Mouse (Mus musculus) fibroblast of lung, adult 2 months (primary cell): Measurements from ENCODE around the gene Itpa.
A peak's percentile ranks its signal among the peaks of the same experiment; 100 is the strongest.

ENCODE experiments used
- DNase-seq: peaks from one replicate; pipeline ENCODE4 v3.0.0-alpha.2; 2011; ENCODE audit warnings: low read depth

Itpa gene

GRCm38 (mm10) chr2:130656536-130656935 lies 10.9 kb upstream of the Itpa start:
- no peak for DNase-seq

GRCm38 (mm10) chr2:130657541-130657940 lies 9.9 kb upstream of the Itpa start:
- no peak for DNase-seq

- no peak for DNase-seq
Measured at GRCm38 (mm10) chr2:130658530-130658929, 8.9 kb upstream of the Itpa start.

GRCm38 (mm10) chr2:130663342-130663741 lies 4.1 kb upstream of the Itpa start:
- DNase-seq: no peak

GRCm38 (mm10) chr2:130664102-130664701 lies 3.2 kb upstream of the Itpa start, which contains the start of gene Ddrgk1:
Gene Ddrgk1 (minus strand): TSS chr2:130664659.
- peak; percentile 93 for DNase-seq

DNA sequence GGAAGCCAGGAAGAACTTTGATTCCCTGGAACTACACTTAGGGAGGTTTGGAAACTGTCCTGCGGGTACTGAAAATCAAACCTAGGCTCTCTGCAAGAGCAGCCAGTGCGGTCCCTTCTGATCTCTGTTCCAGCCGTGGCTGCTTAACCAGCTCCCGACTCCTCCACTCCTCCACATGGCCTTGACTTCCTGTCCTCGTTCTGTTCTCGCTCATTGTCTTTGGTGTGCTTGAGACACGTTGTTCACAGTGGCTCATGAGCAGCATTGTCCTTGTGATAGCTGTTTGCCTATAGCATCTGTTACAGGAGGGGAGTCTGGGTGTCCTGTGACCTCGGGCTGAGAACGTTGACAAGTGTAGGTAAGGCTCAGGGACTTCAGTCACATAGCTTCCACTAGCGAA lies 9.8 kb downstream of the Itpa start:
- no peak for DNase-seq

DNA sequence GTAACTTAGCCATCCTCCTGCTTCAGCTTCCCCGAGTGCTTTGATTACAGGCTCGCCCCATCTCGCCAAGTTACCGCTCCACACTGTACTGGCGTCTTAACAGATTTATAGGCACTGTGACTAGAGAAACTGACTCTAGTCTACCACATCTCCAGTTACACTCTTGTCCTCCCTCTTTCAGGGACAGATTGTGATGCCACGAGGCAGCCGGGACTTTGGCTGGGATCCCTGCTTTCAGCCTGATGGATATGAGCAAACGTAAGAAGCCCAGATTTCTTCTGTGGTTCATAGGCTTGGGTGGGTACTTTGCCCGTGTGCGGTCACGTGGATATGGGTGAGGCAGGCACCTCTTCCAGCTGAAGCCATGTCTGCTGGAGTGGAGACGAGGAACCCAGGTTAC lies 11.7 kb downstream of the Itpa start:
- DNase-seq: no peak

- no peak for DNase-seq
Measured at GRCm38 (mm10) chr2:130679899-130680298, 12.5 kb downstream of the Itpa start.

DNA sequence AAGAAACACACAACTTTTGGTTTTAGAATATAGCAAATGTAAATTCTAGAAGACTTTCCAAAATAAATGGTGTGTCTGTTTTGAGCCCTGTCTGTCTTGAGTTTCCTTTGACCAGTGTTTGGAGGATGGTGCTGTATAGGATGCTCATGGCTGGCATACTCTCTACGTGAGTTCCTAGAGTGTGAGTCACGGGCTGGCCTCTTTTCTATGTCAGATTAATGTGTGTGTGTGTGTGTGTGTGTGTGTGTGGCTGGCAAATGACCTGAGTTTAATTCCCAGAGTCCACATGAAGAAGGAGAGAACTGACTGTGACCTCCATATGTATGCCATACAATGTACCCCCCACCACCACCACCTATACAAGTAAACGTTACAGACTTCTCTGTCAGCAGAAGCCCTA lies 14.1 kb downstream of the Itpa start:
- no peak for DNase-seq

- no peak for DNase-seq
Measured at GRCm38 (mm10) chr2:130685426-130685825, 18.0 kb downstream of the Itpa start.

DNA sequence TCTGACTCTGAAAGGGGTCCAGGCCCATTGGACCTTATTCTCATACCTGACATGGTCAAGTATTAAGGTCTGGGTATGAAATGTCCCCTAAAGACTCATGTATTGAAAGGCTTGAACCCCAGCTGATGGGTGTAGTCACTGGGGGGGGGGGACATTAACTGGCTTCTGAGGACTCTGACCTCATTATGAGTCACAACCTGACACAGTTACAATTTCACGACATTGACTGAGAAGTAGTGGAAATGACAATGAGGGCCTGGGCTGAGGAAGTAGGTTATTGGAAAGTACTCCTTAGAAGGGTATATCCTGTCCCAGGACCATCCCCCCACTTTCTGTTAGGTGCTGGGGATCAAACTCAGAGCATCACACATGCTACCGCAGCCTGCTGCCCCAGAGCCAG lies 21.6 kb downstream of the Itpa start:
- DNase-seq: no peak

- no peak for DNase-seq
Measured at GRCm38 (mm10) chr2:130693563-130693962, 26.2 kb downstream of the Itpa start.

GRCm38 (mm10) chr2:130696700-130697152 lies 29.3 kb downstream of the Itpa start:
- DNase-seq: no peak

GRCm38 (mm10) chr2:130697153-130697810 lies 29.9 kb downstream of the Itpa start, which contains the start of gene Slc4a11:
Gene Slc4a11 (minus strand): TSS chr2:130697519.
- DNase-seq: no peak

DNA sequence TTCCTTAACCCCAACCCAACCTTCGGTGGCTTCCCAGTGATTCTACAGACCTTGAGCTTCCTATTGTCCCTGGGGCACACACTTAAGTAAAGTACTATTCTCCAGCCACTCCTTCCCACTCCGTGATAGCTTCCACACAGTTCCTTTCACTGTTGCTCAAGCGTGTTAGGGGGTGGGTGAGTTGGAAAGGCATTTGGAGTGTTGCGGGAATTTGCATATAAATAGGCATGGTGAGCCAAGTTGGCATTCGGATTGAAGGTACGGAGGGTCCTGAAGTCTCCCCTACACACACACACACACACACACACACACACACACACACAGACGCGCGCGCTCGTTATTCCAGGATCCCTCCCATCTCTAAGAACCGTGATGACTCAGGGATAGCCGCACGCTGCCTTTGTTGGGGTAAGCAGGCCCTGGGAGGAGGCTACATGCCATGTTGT lies 30.4 kb downstream of the Itpa start:
- DNase-seq: no peak

DNA sequence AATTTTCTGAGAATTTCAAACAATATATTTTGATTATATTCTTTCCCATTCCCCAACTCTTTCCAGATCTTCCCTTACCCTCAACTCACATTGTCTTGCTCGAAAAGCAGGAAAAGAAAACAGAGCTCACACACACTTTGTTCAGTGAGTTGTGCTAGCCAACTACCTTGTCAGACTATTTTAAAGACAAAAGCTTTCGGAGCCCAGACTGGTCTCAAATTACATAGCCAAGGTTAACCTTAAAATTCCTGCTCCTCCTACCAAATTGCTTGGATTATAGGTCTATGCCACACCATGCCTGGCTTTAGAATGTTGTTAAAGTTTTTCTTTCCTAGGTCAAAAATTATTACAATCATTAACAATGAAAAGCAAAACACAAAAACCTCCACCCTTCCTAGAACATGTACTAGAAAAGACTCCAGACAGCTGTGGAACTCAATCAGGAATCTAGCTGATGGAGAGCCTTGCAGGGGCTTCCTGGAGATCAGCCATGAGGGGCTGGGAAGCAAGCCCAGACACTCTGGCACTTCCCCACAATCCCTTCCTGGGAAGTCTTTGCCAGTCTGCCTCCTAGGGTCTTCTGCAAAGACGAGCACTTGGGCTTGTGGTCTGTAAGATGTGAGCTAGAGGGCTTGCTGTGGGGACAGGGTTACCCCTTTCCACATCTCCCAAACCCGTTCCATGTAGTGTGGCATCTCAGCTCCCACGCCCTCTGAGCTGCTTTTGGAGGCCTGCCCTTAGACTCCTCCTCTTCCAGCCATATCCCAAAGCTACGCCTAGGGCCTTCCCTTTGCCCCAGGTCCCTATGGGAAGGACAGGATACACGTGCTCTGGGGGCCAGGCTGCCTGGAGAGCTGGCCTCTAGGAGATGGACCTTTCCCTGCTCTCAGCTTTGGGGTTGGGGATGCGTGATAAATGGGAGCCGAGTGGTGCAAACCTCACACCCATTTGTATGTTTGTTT lies 36.9 kb downstream of the Itpa start:
- no peak for DNase-seq

GRCm38 (mm10) chr2:130705178-130705577 lies 37.8 kb downstream of the Itpa start:
- DNase-seq: no peak

- no peak for DNase-seq
Measured at GRCm38 (mm10) chr2:130706602-130707001, 39.2 kb downstream of the Itpa start.

- no peak for DNase-seq
Measured at GRCm38 (mm10) chr2:130707057-130707456, 39.6 kb downstream of the Itpa start.

DNA sequence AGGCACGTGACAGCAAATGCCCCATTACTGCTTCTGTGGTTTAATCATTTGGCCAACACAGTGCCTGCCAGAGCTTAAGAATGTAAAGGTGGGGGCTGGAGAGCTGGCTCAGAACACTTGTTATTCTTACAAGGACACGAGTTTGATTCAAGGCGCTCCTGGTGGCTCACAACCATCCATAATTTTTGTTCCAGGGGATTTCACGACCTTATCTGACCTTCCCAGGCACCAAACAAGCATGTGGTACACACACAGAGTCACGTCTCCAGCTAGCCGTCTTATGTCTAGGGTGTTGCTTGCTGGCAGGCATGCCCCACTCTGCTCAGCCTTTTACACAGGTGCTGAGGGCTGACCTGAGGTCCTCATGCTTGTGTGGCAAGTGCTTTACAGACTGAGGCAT lies 50.5 kb downstream of the Itpa start:
- DNase-seq: no peak

- no peak for DNase-seq
Measured at GRCm38 (mm10) chr2:130724369-130724768, 57.0 kb downstream of the Itpa start.

- no peak for DNase-seq
Measured at GRCm38 (mm10) chr2:130727752-130728151, 60.3 kb downstream of the Itpa start.
